Mouse (Mus musculus) myocyte (in vitro differentiated cells): ENCODE data around the gene Rhox9.

ENCODE experiments used
- CEBPB ChIP-seq: IDR thresholded peaks from 2 replicates; pipeline ENCODE4 v1.6.1; 2011; ENCODE audit warnings: mild to moderate bottlenecking, moderate library complexity; ENCODE audit not compliant: poor library complexity, insufficient read depth, severe bottlenecking
- E2F4 ChIP-seq: IDR thresholded peaks from one replicate; pipeline ENCODE4 v1.6.1; 2011; ENCODE audit warnings: mild to moderate bottlenecking, control low read depth, moderate library complexity; ENCODE audit not compliant: insufficient read depth
- MYOD1 ChIP-seq, 3 experiments: IDR thresholded peaks; one replicate each; pipeline ENCODE4 v1.6.1; 2011; ENCODE audit warnings: control low read depth in 2 of 3, low read depth in 2 of 3, mild to moderate bottlenecking in 2 of 3, moderate library complexity in 1 of 3; ENCODE audit not compliant: insufficient read length in 2 of 3, control insufficient read depth in 1 of 3
- POLR2A ChIP-seq: IDR thresholded peaks from one replicate; pipeline ENCODE4 v1.6.1; 2011; ENCODE audit warnings: low read depth, mild to moderate bottlenecking, control low read depth, moderate library complexity; ENCODE audit not compliant: insufficient read length
- POLR2AphosphoS2 ChIP-seq: IDR thresholded peaks from one replicate; pipeline ENCODE4 v1.6.1; 2011; ENCODE audit warnings: low read depth, control low read depth; ENCODE audit not compliant: insufficient read length
- SRF ChIP-seq: IDR thresholded peaks from one replicate; pipeline ENCODE4 v1.6.1; 2011; ENCODE audit warnings: low read depth; ENCODE audit not compliant: control insufficient read depth, insufficient read length
- TCF12 ChIP-seq: IDR thresholded peaks from one replicate; pipeline ENCODE4 v1.6.1; 2011; ENCODE audit warnings: mild to moderate bottlenecking, control low read depth; ENCODE audit not compliant: poor library complexity, insufficient read depth, severe bottlenecking

DNA sequence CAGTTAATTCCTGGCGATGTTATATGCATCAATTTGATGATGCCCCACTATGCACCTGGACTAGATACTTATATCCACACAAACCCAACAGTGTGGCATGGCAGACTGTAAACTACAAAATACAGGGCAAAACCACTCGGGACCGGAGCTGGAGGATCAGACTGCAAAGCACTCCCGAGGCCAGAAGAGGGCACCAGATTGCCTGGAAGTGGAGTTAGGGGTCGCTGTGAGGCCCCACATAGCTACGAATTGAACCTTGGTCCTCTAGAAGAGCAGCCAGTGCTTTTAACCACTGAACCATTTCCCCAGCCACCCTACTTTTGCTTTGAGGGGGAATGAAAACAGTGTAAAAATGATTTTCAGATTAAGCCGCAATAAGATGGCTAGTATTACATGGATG is 7.0 kb upstream of the Rhox9 start:
- TF ChIP-seq TCF12 (no peak), SRF (no peak), POLR2A (no peak), E2F4 (no peak), MYOD1 (IDR thresholded peaks at IDR 0.05; ENCODE audit: control insufficient read depth in 1 of 3, insufficient read length in 2 of 3, low read depth in 2 of 3) (no peak), POLR2AphosphoS2 (no peak), CEBPB (no peak)
